Comparison of ENCODE assay signal across 8 mouse cellular contexts in the genomic region with DNA sequence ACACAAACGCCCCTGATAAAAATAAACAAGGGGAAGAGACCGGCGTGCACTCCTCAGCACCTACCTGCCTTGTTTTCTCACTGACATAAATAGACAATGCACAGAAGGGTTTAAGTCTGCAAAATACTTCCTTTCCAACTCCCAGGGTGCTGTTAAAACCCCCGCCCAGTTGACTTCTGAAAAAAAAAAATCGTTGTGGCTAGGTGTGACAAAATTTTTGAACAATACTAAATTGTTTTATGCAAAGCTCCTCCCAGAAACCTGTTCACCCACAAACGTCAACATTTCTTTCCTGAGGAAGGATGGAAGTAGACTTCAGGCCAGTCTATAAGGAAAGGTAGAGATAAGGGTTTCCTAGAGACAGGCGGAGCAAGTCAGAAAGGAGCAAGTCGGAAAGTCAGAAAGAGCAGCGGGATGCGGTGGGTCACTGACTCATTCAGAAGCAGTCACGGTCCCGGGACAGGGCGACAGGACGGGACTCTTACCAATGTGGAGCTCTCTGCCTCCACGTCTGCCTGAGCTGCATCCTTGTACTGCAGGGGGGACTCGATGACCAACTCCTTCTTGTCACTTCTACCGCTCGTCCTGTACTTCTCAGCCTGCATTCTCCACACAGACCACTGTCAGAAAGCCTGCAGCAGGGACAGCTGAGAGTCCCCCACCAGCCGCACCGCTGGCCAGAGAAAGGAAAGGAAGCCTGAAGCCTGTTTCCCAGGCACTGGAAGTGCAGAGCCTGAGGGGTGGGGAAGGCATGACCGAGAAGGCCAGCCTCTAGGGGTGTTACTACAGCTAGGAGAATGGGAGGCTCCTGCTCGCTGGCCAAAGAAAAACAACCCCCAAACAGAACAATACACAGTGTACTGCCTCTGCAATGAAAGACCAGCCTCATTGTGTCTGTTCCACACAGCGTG.
A peak's percentile ranks its signal among the peaks of the same experiment; 100 is the strongest.
DNase-seq lines count a peak whose midpoint lies in the region; ATAC-seq and TF ChIP-seq lines count a peak whose summit lies in the region.

No protein-coding gene starts in this region.

- H3K4me2 ChIP-seq in forebrain, embryonic 11.5 days (ENCODE audit: low read depth, low read length, severe bottlenecking): peak overlapping the region; percentile 44
- H3K4me2 ChIP-seq in heart, embryonic 15.5 days: peak overlapping the region; percentile 69
- peak overlapping the region; percentile 47 for H3K4me2 ChIP-seq in liver, embryonic 12.5 days
- H3K4me2 ChIP-seq in myocyte (ENCODE audit: low read depth): peak overlapping the region; percentile 48

- peaks cover 11% of the 10 kb centered on the region; the same call in 1 of the 2 replicates for H3K4me1 ChIP-seq in forebrain, embryonic 11.5 days (replicated peaks; ENCODE audit: control insufficient read depth, insufficient read depth, low read length)
- peaks cover 12% of the 10 kb centered on the region for H3K4me1 ChIP-seq in heart, embryonic 15.5 days (replicated peaks)
- H3K4me1 ChIP-seq in liver, embryonic 12.5 days: peaks cover 8% of the 10 kb centered on the region; the same call in 1 of the 2 replicates

- WGBS in forebrain, embryonic 11.5 days: 10% methylated on average over 23 of the region's 23 CpGs
- WGBS in heart, embryonic 15.5 days: 10% methylated on average over 23 of the region's 23 CpGs
- 11% methylated on average over 23 of the region's 23 CpGs for WGBS in liver, embryonic 12.5 days (ENCODE audit: insufficient replicate concordance)

- H3K27me3 ChIP-seq in forebrain, embryonic 11.5 days (ENCODE audit: control insufficient read depth, insufficient read depth, low read length): no peaks in the 10 kb centered on the region
- H3K27me3 ChIP-seq in heart, embryonic 15.5 days: no peaks in the 10 kb centered on the region
- H3K27me3 ChIP-seq in liver, embryonic 12.5 days (replicated peaks): peaks cover 18% of the 10 kb centered on the region; the same call in 1 of the 2 replicates
- H3K27me3 ChIP-seq in myocyte (ENCODE audit: control insufficient read depth, insufficient read depth, insufficient read length): no peaks in the 10 kb centered on the region

- H3K9ac ChIP-seq in forebrain, embryonic 11.5 days (ENCODE audit: low read length): peak overlapping the region; percentile 51
- H3K9ac ChIP-seq in heart, embryonic 15.5 days: peak overlapping the region; percentile 49
- H3K9ac ChIP-seq in liver, embryonic 12.5 days: peak overlapping the region; percentile 27; the same call in 1 of the 2 replicates

- H3K4me3 ChIP-seq in forebrain, embryonic 11.5 days (ENCODE audit: low read depth, low read length): peak overlapping the region; percentile 15
- peak overlapping the region; percentile 48 for H3K4me3 ChIP-seq in heart, embryonic 15.5 days
- peak overlapping the region; percentile 17; the same call in 1 of the 2 replicates for H3K4me3 ChIP-seq in liver, embryonic 12.5 days
- no peak overlapping the region for H3K4me3 ChIP-seq in myocyte

- DNase-seq in cerebellum, adult 9-11 months: peak; percentile 51
- no peak for DNase-seq in cerebellum, adult 11 months
- DNase-seq in forebrain, embryonic 11.5 days (ENCODE audit: low spot score): peak; percentile 59
- DNase-seq in kidney, postnatal 14 days: peak; percentile 77
- no peak for DNase-seq in thymus, postnatal 14 days

- no peaks in the 10 kb centered on the region for H3K36me3 ChIP-seq in forebrain, embryonic 11.5 days (ENCODE audit: control insufficient read depth, insufficient read depth, low read length)
- H3K36me3 ChIP-seq in heart, embryonic 15.5 days: no peaks in the 10 kb centered on the region
- H3K36me3 ChIP-seq in liver, embryonic 12.5 days: no peaks in the 10 kb centered on the region
- no peaks in the 10 kb centered on the region for H3K36me3 ChIP-seq in myocyte (ENCODE audit: control insufficient read depth, insufficient read depth)

- no peaks in the 10 kb centered on the region for H3K9me3 ChIP-seq in forebrain, embryonic 11.5 days (ENCODE audit: control insufficient read depth, low read length)
- H3K9me3 ChIP-seq in heart, embryonic 15.5 days (replicated peaks): no peaks in the 10 kb centered on the region
- H3K9me3 ChIP-seq in liver, embryonic 12.5 days (replicated peaks): no peaks in the 10 kb centered on the region

- no peak for TF ChIP-seq POLR2A in myocyte (IDR thresholded peaks at IDR 0.05; ENCODE audit: insufficient read length, low read depth)

- ATAC-seq in forebrain, embryonic 11.5 days (replicated peaks; ENCODE audit: low FRiP score): peak; percentile 74
- ATAC-seq in heart, embryonic 15.5 days (replicated peaks; ENCODE audit: insufficient number of reproducible peaks, insufficient read depth, low FRiP score, low read depth): peak; percentile 80
- ATAC-seq in liver, embryonic 12.5 days: 0 out of 2 replicates have a peak, but pooled peaks have one; percentile 37

- no peaks in the 10 kb centered on the region for H3K79me2 ChIP-seq in myocyte (ENCODE audit: control insufficient read depth, insufficient read depth)

- H3K27ac ChIP-seq in forebrain, embryonic 11.5 days (ENCODE audit: low read depth, low read length): no peak overlapping the region; the same call in 1 of the 2 replicates
- peak overlapping the region; percentile 80 for H3K27ac ChIP-seq in heart, embryonic 15.5 days
- H3K27ac ChIP-seq in liver, embryonic 12.5 days: no peak overlapping the region

- H3ac ChIP-seq in myocyte (ENCODE audit: control insufficient read depth, insufficient read length): no peak overlapping the region

TF ChIP-seq in myocyte, 11 proteins besides CTCF, POLR2A, EP300 and RAD21:
- no peak for TF ChIP-seq CEBPB (IDR thresholded peaks at IDR 0.05; ENCODE audit: insufficient read depth, poor library complexity, severe bottlenecking)
- no peak for TF ChIP-seq MAX (IDR thresholded peaks at IDR 0.05; ENCODE audit: low read depth)
- TF ChIP-seq TCF3 (IDR thresholded peaks at IDR 0.05; ENCODE audit: insufficient read length, low read depth): no peak

Comparison
In these comparisons a context has a peak if more than half of its experiments do, and no peak if none do; other contexts are left out.
1. DNase-seq: peak in cerebellum, adult 9-11 months (single experiment), forebrain, embryonic 11.5 days (single experiment) and kidney, postnatal 14 days (single experiment); none in cerebellum, adult 11 months (single experiment) and thymus, postnatal 14 days (single experiment).
2. Peak in every context shown above with its lines, with median percentiles within 50 percentile points of each other: ATAC-seq, H3K4me2 ChIP-seq and H3K9ac ChIP-seq.